Mouse (Mus musculus) stomach, embryonic 16.5 days (tissue): ENCODE results near the gene Nxpe4. TPM values are rescaled to one million over a fixed set of nuclear protein-coding genes. Genes with fewer than 3 reads are reported as not detected.
"Not testable (repeated sequence)": the region's sequence is repeated elsewhere in the genome, so short reads cannot be mapped to it uniquely, and the experiment has no call there.

ENCODE experiments used
- ATAC-seq: fragments of 200-750 bp; cut with Nextera tagmentation; 2 replicates; pipeline ENCODE4 v1.8.0; 2017; ENCODE audit warnings: moderate number of reproducible peaks, moderate TSS enrichment; ENCODE audit not compliant: insufficient read depth, low FRiP score
- H3K27ac ChIP-seq: fragments of 300-500 bp; sonication (generic); 2 replicates; pipeline ENCODE4 v1.5.1; 2014; ENCODE audit warnings: low read length
- H3K27me3 ChIP-seq: fragments of 300-500 bp; sonication (generic); 2 replicates; pipeline ENCODE4 v1.6.1; 2014; ENCODE audit warnings: low read length, control low read depth, mixed read lengths; ENCODE audit not compliant: control insufficient read depth, insufficient read depth
- H3K36me3 ChIP-seq: fragments of 300-500 bp; sonication (generic); 2 replicates; pipeline ENCODE4 v1.6.1; 2014; ENCODE audit warnings: low read length; ENCODE audit not compliant: control insufficient read depth, insufficient read depth
- H3K4me1 ChIP-seq: fragments of 300-500 bp; sonication (generic); 2 replicates; pipeline ENCODE4 v1.6.1; 2014; ENCODE audit warnings: low read length, control low read depth, mixed read lengths; ENCODE audit not compliant: control insufficient read depth, insufficient read depth
- H3K4me2 ChIP-seq: fragments of 300-500 bp; sonication (generic); 2 replicates; pipeline ENCODE4 v1.6.1; 2014; ENCODE audit warnings: low read depth, low read length, mixed read lengths
- H3K4me3 ChIP-seq: fragments of 300-500 bp; sonication (generic); replicated peaks from 2 replicates; pipeline ENCODE4 v1.5.1; 2014; ENCODE audit warnings: mild to moderate bottlenecking, low read length
- H3K9ac ChIP-seq: fragments of 300-500 bp; sonication (generic); 2 replicates; pipeline ENCODE4 v1.6.1; 2014; ENCODE audit warnings: low read length
- H3K9me3 ChIP-seq: fragments of 300-500 bp; sonication (generic); replicated peaks from 2 replicates; pipeline ENCODE4 v1.6.1; 2016; ENCODE audit warnings: low read length, control low read depth; ENCODE audit not compliant: control insufficient read depth
- WGBS: fragments of 180-500 bp; shearing (Covaris S2); extraction: QIAGEN DNeasy Blood & Tissue Kit; methylation state at CpG from one replicate; pipeline ENCODE4 v1.1.7; 2014; 5-methylcytosine and 5-hydroxymethylcytosine counted together
- polyA plus RNA-seq: library from polyadenylated mRNA; unstranded; fragments of >200 nt; fragmentation: Nextera tagmentation; extraction: Ambion mirVana; gene quantifications from 2 replicates; pipeline ENCODE4 v1.2.1, GENCODE M21; 2015

Gene Nxpe4
- polyA plus RNA-seq, 1 experiment from 2014 or later: 6.9 TPM

DNA sequence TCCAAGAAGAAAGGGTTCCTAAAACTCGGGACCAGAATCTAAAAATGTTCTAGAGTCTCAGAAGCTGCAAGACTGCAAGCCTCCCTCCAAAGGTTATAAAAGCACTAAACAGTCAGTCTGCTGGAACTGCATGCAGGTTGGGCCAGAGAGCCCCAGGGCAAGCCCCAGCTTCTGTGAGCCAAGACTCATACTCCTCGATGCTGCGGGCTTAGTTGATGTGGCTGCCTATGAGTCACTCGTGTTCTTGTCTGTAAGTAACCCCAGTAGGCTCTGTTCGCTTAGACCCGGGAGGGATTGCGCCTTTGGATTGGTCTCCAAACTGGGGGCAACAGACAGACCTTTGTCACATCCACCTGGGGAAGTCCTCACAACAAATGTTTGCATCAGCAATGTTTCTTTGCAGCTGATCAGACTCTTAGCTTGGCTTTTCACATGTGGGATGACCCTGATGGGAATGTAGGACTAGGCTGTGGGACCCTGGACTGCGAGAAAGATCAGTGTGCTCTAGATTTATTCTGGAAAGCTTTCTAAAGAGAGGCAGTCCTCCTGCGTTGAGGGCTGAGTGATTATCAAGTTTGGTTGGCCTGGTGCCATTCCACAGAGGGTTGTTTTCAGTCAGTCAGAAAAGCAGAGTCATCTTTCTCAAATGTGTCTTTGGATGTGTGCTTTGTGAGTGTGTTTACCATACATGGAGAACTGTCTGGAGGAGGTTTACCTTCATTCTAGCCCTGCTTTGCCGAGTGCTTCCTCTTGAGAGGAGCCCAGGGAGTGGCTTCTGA is 245.9 kb downstream of the Nxpe4 start:
- ATAC-seq: no peak
- H3K27ac ChIP-seq: no peak overlapping the region
- H3K36me3 ChIP-seq: no peaks in the 10 kb centered on the region
- no peak overlapping the region for H3K4me3 ChIP-seq
- H3K4me1 ChIP-seq: no peaks in the 10 kb centered on the region
- no peaks in the 10 kb centered on the region for H3K9me3 ChIP-seq
- no peak overlapping the region for H3K9ac ChIP-seq
- H3K4me2 ChIP-seq: no peak overlapping the region
- no peaks in the 10 kb centered on the region for H3K27me3 ChIP-seq
- WGBS: 69% methylated on average over 10 of the region's 10 CpGs

DNA sequence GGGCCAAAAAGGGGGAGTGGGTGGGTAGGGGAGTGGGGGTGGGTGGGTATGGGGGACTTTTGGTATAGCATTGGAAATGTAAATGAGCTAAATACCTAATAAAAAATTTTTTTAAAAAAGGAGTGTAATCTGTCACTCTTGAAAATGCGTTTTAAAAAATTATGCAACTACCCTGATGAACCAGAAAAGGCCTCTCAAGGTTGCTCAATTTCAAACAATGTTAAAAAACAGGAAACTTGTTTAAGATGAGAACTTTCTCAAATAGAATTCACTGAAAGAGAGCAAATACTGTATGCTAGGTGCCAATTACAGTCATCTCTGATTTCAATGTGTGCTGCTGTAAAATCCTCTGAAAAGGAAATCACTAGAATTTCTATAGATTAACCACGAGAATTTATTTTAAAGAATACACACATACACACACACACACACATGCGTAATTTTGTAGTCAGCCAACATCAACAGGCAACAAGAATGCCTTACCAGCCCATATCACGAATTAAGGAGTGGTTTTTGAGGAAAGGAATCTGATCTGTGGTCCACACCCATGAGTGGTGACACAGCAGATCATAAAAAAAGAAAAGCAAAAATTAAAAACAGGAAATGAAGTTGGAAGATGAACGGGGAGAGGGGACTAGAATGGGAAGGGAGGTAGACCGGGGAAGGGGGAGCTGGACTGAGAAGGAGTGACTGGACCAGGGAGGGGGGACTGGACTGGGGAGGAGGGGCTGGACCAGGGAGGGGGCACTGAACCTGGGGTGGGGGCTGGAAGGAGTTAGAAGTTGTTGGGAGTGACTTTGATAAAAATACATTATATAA is 248.6 kb downstream of the Nxpe4 start:
- Histone ChIP-seq H3K36me3 (no peaks in the 10 kb centered on the region), H3K27ac (no peak overlapping the region)
- 68% methylated on average over 6 of the region's 6 CpGs for WGBS

DNA sequence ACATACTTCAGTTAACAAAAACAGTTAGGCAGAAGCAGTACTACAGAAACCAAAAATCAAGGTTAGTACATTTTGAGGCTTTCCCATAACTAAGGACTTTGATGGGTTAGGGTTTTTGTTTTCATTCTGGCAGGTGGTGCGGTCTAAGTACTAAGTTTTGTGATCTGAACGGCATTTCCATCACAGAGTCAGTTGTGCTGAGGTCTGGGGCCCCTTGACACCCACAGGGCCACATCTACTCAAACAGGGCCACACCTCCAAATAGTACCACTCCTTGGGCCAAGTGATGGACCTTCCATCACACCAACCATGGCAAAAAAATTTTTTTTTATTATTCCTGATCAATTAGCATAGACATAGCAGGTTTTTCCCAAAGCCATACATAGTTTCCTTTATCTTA is 251.8 kb downstream of the Nxpe4 start:
- Histone ChIP-seq H3K27me3 (no peaks in the 10 kb centered on the region), H3K27ac (no peak overlapping the region), H3K36me3 (no peaks in the 10 kb centered on the region), H3K4me2 (no peak overlapping the region), H3K9me3 (no peaks in the 10 kb centered on the region), H3K4me1 (no peaks in the 10 kb centered on the region), H3K9ac (no peak overlapping the region), H3K4me3 (no peak overlapping the region)
- 76% methylated on average over 2 of the region's 2 CpGs for WGBS
- ATAC-seq: no peak

More for the DNA sequence above, 248.6 kb downstream of the Nxpe4 start:
- Histone ChIP-seq H3K27me3 (no peaks in the 10 kb centered on the region), H3K4me3 (no peak overlapping the region), H3K4me2 (no peak overlapping the region), H3K9me3 (no peaks in the 10 kb centered on the region), H3K9ac (no peak overlapping the region), H3K4me1 (no peaks in the 10 kb centered on the region)
- ATAC-seq: no peak

DNA sequence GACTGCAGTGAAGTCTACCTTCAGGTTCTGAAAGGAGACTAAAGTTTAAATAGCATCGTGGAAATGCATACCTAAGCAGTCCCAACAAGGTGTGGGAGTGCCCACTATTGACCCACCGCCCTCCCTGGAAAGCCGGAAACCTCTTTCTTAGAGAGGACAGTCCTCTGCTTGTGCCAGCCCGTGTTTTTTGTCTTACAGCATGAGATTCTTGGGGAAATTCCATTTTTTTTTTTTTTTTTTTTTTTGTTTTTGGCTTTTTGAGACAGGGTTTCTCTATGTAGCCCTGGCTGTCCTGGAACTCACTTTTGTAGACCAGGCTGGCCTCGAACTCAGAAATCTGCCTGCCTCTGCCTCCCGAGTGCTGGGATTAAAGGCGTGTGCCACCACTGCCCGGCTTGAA is 255.5 kb downstream of the Nxpe4 start:
- H3K4me3 ChIP-seq, H3K4me2 ChIP-seq, H3K9ac ChIP-seq, ATAC-seq, H3K27me3 ChIP-seq, H3K36me3 ChIP-seq, H3K4me1 ChIP-seq, H3K9me3 ChIP-seq, H3K27ac ChIP-seq: not testable (repeated sequence)
- WGBS: 89% methylated on average over 8 of the region's 8 CpGs

DNA sequence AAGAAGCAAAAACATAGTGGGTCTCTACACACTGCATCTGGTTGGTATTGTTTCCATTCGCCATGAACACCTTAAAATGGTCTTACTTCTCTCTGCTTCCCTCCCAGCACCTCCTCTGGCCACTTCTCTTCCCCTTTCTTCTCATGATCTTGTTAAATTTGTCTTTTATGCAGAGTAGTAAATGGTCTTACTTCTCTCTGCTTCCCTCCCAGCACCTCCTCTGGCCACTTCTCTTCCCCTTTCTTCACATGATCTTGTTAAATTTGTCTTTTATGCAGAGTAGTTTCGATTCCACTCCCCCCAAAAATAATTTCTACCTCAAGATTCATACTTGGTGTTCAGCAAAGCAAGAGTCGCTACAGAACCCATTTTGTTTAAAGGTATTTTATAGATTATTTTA is 256.2 kb downstream of the Nxpe4 start:
- 75% methylated on average over 3 of the region's 3 CpGs for WGBS
- Histone ChIP-seq H3K9me3 (no peaks in the 10 kb centered on the region), H3K36me3 (no peaks in the 10 kb centered on the region), H3K4me3 (no peak overlapping the region), H3K9ac (no peak overlapping the region), H3K4me2 (no peak overlapping the region), H3K27me3 (no peaks in the 10 kb centered on the region), H3K4me1 (no peaks in the 10 kb centered on the region), H3K27ac (no peak overlapping the region)
- ATAC-seq: no peak

DNA sequence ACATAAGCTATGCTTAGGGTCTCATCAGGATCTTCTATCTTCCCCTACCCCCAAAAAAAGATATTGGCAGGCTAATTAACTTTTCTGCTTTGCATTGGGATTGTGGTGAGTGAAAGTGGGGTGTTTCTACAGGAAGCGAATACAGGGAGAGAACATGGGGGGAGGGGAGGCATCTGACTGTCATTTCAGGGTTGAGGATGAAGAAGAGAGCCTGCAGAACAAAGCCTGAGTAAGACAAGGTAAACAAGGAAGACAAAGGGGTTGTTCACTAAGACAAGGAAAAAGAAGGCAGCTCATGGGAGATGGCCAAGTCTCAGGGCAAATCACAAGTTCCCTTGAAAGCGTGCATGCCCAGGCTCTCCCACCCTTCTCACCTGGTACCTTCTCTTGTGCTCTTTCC is 256.6 kb downstream of the Nxpe4 start:
- H3K4me1 ChIP-seq: no peaks in the 10 kb centered on the region
- no peak overlapping the region for H3K4me3 ChIP-seq
- no peaks in the 10 kb centered on the region for H3K27me3 ChIP-seq
- no peak overlapping the region for H3K9ac ChIP-seq
- H3K27ac ChIP-seq: no peak overlapping the region
- no peak for ATAC-seq
- WGBS: 70% methylated on average over 2 of the region's 2 CpGs
- H3K4me2 ChIP-seq: no peak overlapping the region
- no peaks in the 10 kb centered on the region for H3K36me3 ChIP-seq
- no peaks in the 10 kb centered on the region for H3K9me3 ChIP-seq

DNA sequence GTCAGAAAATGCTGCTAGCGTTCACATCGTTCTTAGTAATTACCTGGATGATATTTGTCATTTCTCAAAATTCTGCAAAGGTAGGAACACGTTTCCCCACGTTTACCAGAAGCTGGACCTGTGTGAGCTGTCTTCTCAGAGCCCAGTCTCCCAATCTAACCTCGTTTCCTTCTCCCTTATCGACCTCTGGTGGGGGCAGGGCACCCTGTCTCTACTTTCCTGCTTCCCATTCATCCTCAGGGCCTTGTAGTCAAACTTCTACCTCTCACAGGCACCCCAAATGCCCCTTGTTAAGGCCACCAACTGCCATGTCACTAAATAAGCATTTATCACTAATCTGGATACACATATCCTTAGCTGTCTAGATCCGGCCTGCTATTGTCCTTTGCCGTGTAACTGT is 257.0 kb downstream of the Nxpe4 start:
- Histone ChIP-seq H3K4me1 (no peaks in the 10 kb centered on the region), H3K4me2 (no peak overlapping the region), H3K27ac (no peak overlapping the region), H3K9ac (no peak overlapping the region), H3K4me3 (no peak overlapping the region), H3K9me3 (no peaks in the 10 kb centered on the region), H3K36me3 (no peaks in the 10 kb centered on the region), H3K27me3 (no peaks in the 10 kb centered on the region)
- no peak for ATAC-seq
- 59% methylated on average over 8 of the region's 8 CpGs for WGBS

DNA sequence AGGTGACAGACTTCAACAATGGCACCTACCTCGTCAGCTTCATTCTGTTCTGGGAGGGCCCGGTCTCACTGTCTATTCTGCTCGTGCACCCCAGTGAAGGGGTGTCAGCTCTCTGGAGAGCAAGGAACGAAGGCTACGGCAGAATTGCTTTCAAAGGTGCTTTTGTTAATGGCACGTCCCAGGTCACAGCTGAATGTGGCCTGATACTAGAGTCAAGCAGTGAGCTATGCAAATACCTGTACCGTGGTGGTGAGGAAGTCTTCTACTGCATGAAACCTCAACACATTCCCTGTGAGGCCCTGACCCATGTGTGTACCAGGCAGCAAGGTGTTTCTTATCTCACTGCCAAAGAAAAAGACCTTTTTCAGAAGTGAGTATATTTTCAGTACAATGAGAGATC is 258.6 kb downstream of the Nxpe4 start:
- 83% methylated on average over 7 of the region's 7 CpGs for WGBS
- ATAC-seq: no peak
- no peak overlapping the region for H3K9ac ChIP-seq

DNA sequence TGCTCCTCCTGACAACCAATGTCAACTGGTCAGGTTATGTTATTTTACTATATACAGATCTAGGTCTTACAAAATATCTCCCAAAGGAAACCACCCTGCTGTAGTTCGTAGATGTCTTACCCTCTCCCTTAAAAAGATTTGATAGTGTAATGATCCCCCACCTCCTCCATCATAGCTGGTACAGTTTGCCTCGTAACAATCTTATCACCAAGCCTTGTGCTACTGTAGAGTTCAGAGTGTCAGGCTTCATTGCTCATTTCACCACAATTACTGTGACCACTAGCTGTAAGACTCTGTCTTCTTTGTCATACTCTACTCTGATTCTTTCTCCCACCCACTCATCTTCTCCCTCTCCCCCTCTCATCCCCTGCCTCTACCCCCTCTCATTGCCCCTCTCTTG is 259.2 kb downstream of the Nxpe4 start:
- no peak for ATAC-seq
- no peak overlapping the region for H3K4me3 ChIP-seq
- WGBS: 61% methylated on average over 2 of the region's 2 CpGs
- H3K27me3 ChIP-seq: no peaks in the 10 kb centered on the region
- H3K4me2 ChIP-seq: no peak overlapping the region
- no peak overlapping the region for H3K27ac ChIP-seq
- no peaks in the 10 kb centered on the region for H3K4me1 ChIP-seq
- no peak overlapping the region for H3K9ac ChIP-seq
- H3K9me3 ChIP-seq: no peaks in the 10 kb centered on the region
- H3K36me3 ChIP-seq: no peaks in the 10 kb centered on the region

More for the DNA sequence above, 258.6 kb downstream of the Nxpe4 start:
- no peaks in the 10 kb centered on the region for H3K27me3 ChIP-seq
- H3K27ac ChIP-seq: no peak overlapping the region
- H3K4me2 ChIP-seq: no peak overlapping the region
- H3K36me3 ChIP-seq: no peaks in the 10 kb centered on the region
- no peaks in the 10 kb centered on the region for H3K4me1 ChIP-seq
- no peak overlapping the region for H3K4me3 ChIP-seq
- H3K9me3 ChIP-seq: no peaks in the 10 kb centered on the region
